Mouse (Mus musculus) CD8-positive naive resting alpha-beta T cell, adult 57 days (primary cell): ENCODE results near the gene Olfr922. TPM values are rescaled to one million over a fixed set of nuclear protein-coding genes. Genes with fewer than 3 reads are reported as not detected.

Source experiments
- total RNA-seq: library from RNA; stranded (reverse); gene quantifications from one replicate; pipeline ENCODE4 v1.2.4, GENCODE M21; 2023

The Olfr922 gene
- total RNA-seq, result not detected

DNA sequence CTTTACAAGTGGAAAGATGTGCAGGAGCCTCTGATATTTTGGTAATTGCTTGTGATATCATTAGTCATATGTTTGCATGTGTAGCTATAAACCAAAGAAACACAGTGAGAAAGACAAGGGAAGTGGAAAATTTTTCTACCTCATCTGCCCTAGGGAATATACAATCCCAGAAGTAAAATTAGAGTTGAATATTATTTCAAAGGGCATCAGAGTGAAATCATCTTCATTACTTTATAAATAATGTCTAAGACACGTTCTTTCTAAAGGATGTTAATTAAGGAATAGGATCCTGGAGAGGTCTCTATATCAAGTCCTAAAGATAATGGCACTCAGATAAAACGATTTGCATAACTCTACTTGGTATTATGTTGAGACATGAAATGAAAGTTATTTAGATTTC is at the start of gene Olfr922:
Gene Olfr922, plus strand, starts transcription at position 301 of the 400 bp plus-strand sequence.

DNA sequence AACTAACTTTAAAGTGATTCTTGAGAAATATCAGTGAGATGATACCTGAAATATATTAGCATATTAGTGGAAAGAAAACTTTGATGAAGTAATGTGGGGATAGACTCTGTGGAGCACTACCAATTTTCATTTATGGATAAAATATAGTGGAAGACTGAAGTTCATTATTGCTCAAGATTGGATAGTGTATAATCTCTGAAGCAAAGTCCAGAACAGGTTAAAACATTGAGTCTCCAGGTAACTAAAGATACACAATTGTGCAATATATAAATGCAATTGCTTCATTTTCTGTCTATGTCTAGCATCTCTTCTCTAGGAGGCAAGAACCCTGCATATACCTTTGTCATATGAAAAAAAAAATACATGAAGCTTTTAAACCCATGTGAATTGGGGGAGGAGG is 41.6 kb upstream of the Olfr922 start, which contains the start of gene Olfr921:
Gene Olfr921, plus strand, starts transcription at position 301 of the 400 bp plus-strand sequence.

DNA sequence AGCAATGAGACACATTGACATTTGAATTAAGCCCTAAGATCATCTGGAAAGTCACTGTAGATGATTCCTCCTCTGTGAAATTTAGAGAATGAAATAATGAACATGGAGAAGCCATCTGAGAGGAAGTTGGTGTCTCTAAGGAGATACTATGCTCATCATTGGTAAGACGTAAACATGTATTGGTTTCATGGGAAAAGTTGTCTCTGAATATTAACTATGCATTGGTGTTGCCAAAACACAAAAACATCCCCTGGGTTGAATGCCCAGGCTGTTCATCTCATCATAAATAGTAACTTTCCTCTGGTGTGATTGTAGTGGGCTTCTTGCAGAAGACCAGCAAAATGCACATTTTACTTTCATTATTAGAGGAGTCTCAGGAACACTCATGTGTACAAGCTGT is 11.8 kb downstream of the Olfr922 start, which contains the start of gene Olfr923:
Gene Olfr923, plus strand, starts transcription at position 301 of the 400 bp plus-strand sequence.

DNA sequence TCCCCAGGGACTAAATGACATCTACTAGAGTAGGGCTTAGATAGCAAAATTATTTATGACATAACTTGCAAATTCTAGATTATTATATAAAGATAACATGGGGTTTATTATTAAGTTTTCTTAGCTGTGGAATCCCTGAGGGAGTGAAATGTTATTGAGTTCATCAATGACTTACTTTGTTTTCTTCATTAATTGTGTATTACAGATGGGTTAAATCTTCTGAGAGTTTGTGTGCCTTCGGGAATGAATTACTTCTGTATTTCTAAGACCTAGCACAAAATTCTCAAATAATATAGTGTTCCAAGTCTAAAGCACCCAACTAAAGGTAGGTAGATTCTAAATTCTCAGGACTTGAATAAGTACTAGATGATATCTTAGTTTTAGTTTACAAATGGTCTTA is 29.7 kb downstream of the Olfr922 start, which contains the start of gene Olfr924:
Gene Olfr924, plus strand, starts transcription at position 301 of the 400 bp plus-strand sequence.

DNA sequence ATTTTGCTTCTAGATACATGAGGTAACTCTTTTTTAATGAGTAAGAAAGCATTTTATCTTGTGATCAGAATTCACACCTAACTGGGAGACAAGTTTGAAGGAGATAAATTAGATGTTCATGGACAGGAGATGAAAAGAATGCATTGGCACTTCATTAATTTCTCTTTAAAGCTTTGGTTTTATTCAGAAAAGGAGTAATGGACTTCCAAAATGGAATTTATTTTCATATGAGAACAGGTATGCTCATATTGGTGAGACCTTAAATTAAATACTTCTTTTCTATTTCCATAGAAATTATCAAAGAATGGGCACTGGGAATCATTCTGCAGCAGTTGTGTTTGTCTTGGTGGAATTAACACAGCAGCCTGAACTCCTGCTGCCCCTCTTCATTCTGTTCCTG is 40.3 kb downstream of the Olfr922 start, which contains the start of gene Olfr26:
Gene Olfr26, plus strand, starts transcription at position 301 of the 400 bp plus-strand sequence.

Other genes starting within 250 kb of the Olfr922 start
- not detected for gene Olfr912, start 234.4 kb upstream of the Olfr922 start, total RNA-seq
- gene Olfr913, start 221.9 kb upstream of the Olfr922 start, total RNA-seq, result not detected
- not detected for gene Olfr914, start 209.5 kb upstream of the Olfr922 start, total RNA-seq
- gene Olfr916, start 154.7 kb upstream of the Olfr922 start, total RNA-seq, result not detected
- not detected for gene Olfr917, start 148.8 kb upstream of the Olfr922 start, total RNA-seq
- not detected for gene Olfr918, start 140.0 kb upstream of the Olfr922 start, total RNA-seq
- not detected for gene Olfr919, start 110.9 kb upstream of the Olfr922 start, total RNA-seq
- gene Vwa5a, start 96.3 kb upstream of the Olfr922 start, total RNA-seq, result 6.0 TPM
- gene Olfr920, start 62.3 kb upstream of the Olfr922 start, total RNA-seq, result 0.09 TPM
- gene Olfr921, start 41.5 kb upstream of the Olfr922 start, total RNA-seq, result not detected
- gene Olfr923, start 11.9 kb downstream of the Olfr922 start, total RNA-seq, result not detected
- gene Olfr924, start 29.8 kb downstream of the Olfr922 start, total RNA-seq, result not detected
- gene Olfr26, start 40.4 kb downstream of the Olfr922 start, total RNA-seq, result not detected
- not detected for gene Olfr926, start 62.5 kb downstream of the Olfr922 start, total RNA-seq
- not detected for gene Olfr930, start 115.2 kb downstream of the Olfr922 start, total RNA-seq
- not detected for gene Olfr933, start 157.7 kb downstream of the Olfr922 start, total RNA-seq
- gene Olfr934, start 173.7 kb downstream of the Olfr922 start, total RNA-seq, result not detected
- not detected for gene Olfr935, start 185.1 kb downstream of the Olfr922 start, total RNA-seq
- gene Olfr146, start 208.8 kb downstream of the Olfr922 start, total RNA-seq, result not detected